Mouse (Mus musculus) embryonic stem cell, embryonic (primary cell): Measurements from ENCODE around the gene Osbpl8.

Experiments
- CTCF ChIA-PET, 4 experiments: fragments of 300-600 bp in 2 of 4; fragments of 350-600 bp in 2 of 4; sonication (Branson Sonifier 250); formaldehyde crosslinking; loops; one replicate each; lab custom pipeline; 2022; ENCODE audit warnings: inconsistent platforms in 2 of 4; lab: Charles Lee
- POLR2A ChIA-PET, 4 experiments: fragments of 300-600 bp in 2 of 4; fragments of 350-600 bp in 2 of 4; sonication (Branson Sonifier 250); formaldehyde crosslinking; loops; one replicate each; lab custom pipeline; 2022; ENCODE audit warnings: antibody characterized with exemption in 4 of 4, inconsistent platforms in 1 of 4; lab: Charles Lee

The Osbpl8 gene

GRCm38 (mm10) chr10:111137905-111138304 is 26.6 kb upstream of the Osbpl8 start:
- CTCF ChIA-PET, result interaction anchor here in 1 of 4 experiments (0.6 kb wide), 1 partner anchor 499 kb away, joined by 3 read pairs; no protein-coding TSS in a partner anchor
- POLR2A ChIA-PET, result interaction anchor here in 3 of 4 experiments (0.5 to 1.7 kb wide), 5 partner anchors 18 to 160 kb away, joined by 3 to 5 read pairs (median 3); partner anchors contain the start of gene Osbpl8 (in 1 of the 3)

- ChIA-PET CTCF (no interaction called here), POLR2A (interaction anchor here in 1 of 4 experiments (1.7 kb wide), 1 partner anchor 29 kb away, joined by 5 read pairs; no protein-coding TSS in a partner anchor)
These were observed 25.4 kb upstream of the Osbpl8 start for GRCm38 (mm10) chr10:111139170-111139569.

- CTCF ChIA-PET, result no interaction called here
These were observed 24.7 kb upstream of the Osbpl8 start for GRCm38 (mm10) chr10:111139881-111140280.

GRCm38 (mm10) chr10:111144371-111144959 is 20.1 kb upstream of the Osbpl8 start:
- ChIA-PET CTCF (interaction anchor here in 1 of 4 experiments (0.6 kb wide), 1 partner anchor 36 kb away, joined by 3 read pairs; no protein-coding TSS in a partner anchor), POLR2A (interaction anchor here in 3 of 4 experiments (0.7 to 1.5 kb wide), 7 partner anchors 16 to 333 kb away, joined by 3 to 7 read pairs (median 3); partner anchors contain the start of genes Osbpl8 (in 1 of the 3) and Zdhhc17 (in 1 of the 3))

More at GRCm38 (mm10) chr10:111139881-111140280, 24.7 kb upstream of the Osbpl8 start:
- POLR2A ChIA-PET, result interaction anchor here in 1 of 4 experiments (0.5 kb wide), 1 partner anchor 415 kb away, joined by 3 read pairs; no protein-coding TSS in a partner anchor

- ChIA-PET POLR2A (interaction anchor here in 2 of 4 experiments (0.8 to 2.0 kb wide), 3 partner anchors 10 to 15 kb away, joined by 3 to 4 read pairs (median 4); partner anchors contain the start of gene Osbpl8 (in 2 of the 2)), CTCF (interaction anchor here in 1 of 4 experiments (1.6 kb wide), 1 partner anchor 42 kb away, joined by 6 read pairs; no protein-coding TSS in a partner anchor)
These were observed 14.8 kb upstream of the Osbpl8 start for GRCm38 (mm10) chr10:111149761-111150160.

GRCm38 (mm10) chr10:111155065-111155464 is 9.5 kb upstream of the Osbpl8 start:
- ChIA-PET CTCF (no interaction called here), POLR2A (interaction anchor here in 2 of 4 experiments (0.8 to 4.5 kb wide), 3 partner anchors 8 to 144 kb away, joined by 3 to 26 read pairs (median 6); partner anchors contain the start of genes Bbs10 (in 1 of the 2) and Osbpl8 (in 1 of the 2))

- POLR2A ChIA-PET, result interaction anchor here in 3 of 4 experiments (0.7 to 4.5 kb wide), 5 partner anchors 9 to 143 kb away, joined by 3 to 26 read pairs (median 6); partner anchors contain the start of genes Osbpl8 (in 2 of the 3) and Bbs10 (in 1 of the 3)
These were observed 9.0 kb upstream of the Osbpl8 start for GRCm38 (mm10) chr10:111155571-111155970.

GRCm38 (mm10) chr10:111156394-111157190 is 8.0 kb upstream of the Osbpl8 start:
- POLR2A ChIA-PET, result interaction anchor here in 3 of 4 experiments (0.7 to 4.5 kb wide), 5 partner anchors 8 to 142 kb away, joined by 3 to 26 read pairs (median 6); partner anchors contain the start of genes Osbpl8 (in 2 of the 3) and Bbs10 (in 1 of the 3)
- CTCF ChIA-PET, result interaction anchor here in 2 of 4 experiments (0.5 to 1.1 kb wide), 4 partner anchors 8 to 49 kb away, joined by 3 to 4 read pairs (median 4); partner anchors contain the start of gene Osbpl8 (in 1 of the 2)

More at GRCm38 (mm10) chr10:111155571-111155970, 9.0 kb upstream of the Osbpl8 start:
- CTCF ChIA-PET, result no interaction called here

- ChIA-PET POLR2A (interaction anchor here in 1 of 4 experiments (1.3 kb wide), 1 partner anchor 15 kb away, joined by 3 read pairs; no protein-coding TSS in a partner anchor), CTCF (interaction anchor here in 1 of 4 experiments (0.9 kb wide), 1 partner anchor 50 kb away, joined by 3 read pairs; no protein-coding TSS in a partner anchor)
These were observed 7.3 kb upstream of the Osbpl8 start for GRCm38 (mm10) chr10:111157241-111157659.

- POLR2A ChIA-PET, result interaction anchor here in 3 of 4 experiments (0.6 to 1.7 kb wide), 7 partner anchors 10 to 370 kb away, joined by 3 to 4 read pairs (median 3); partner anchors contain the start of gene Bbs10 (in 1 of the 3)
- CTCF ChIA-PET, result interaction anchor here in 1 of 4 experiments (0.6 kb wide), 1 partner anchor 588 kb away, joined by 4 read pairs; no protein-coding TSS in a partner anchor
These were observed 4.6 kb upstream of the Osbpl8 start for GRCm38 (mm10) chr10:111159789-111160522.

GRCm38 (mm10) chr10:111160540-111160939 is 4.0 kb upstream of the Osbpl8 start:
- POLR2A ChIA-PET, result interaction anchor here in 3 of 4 experiments (0.6 to 1.7 kb wide), 11 partner anchors 10 to 420 kb away, joined by 3 to 4 read pairs (median 3); partner anchors contain the start of gene Bbs10 (in 2 of the 3)
- CTCF ChIA-PET, result interaction anchor here in 3 of 4 experiments (0.6 to 0.7 kb wide), 4 partner anchors 20 to 588 kb away, joined by 4 to 11 read pairs (median 6); no protein-coding TSS in a partner anchor

- ChIA-PET CTCF (interaction anchor here in 1 of 4 experiments (0.7 kb wide), 1 partner anchor 233 kb away, joined by 5 read pairs; no protein-coding TSS in a partner anchor), POLR2A (interaction anchor here in 1 of 4 experiments (0.9 to 1.2 kb wide), 3 partner anchors 15 to 318 kb away, joined by 3 read pairs; partner anchors contain the start of gene Bbs10)
These were observed 3.2 kb upstream of the Osbpl8 start for GRCm38 (mm10) chr10:111161373-111161772.

GRCm38 (mm10) chr10:111163025-111163424 is 1.5 kb upstream of the Osbpl8 start:
- ChIA-PET POLR2A (interaction anchor here in 3 of 4 experiments (2.5 to 2.9 kb wide), 4 partner anchors 46 to 135 kb away, joined by 10 to 15 read pairs (median 14); partner anchors contain the start of gene Bbs10 (in 2 of the 3)), CTCF (no interaction called here)

GRCm38 (mm10) chr10:111163601-111164240 is 831 bp upstream of the Osbpl8 start:
- ChIA-PET CTCF (interaction anchor here in 2 of 4 experiments (0.6 to 1.0 kb wide), 2 partner anchors 7 to 135 kb away, joined by 3 to 4 read pairs; partner anchors contain the start of gene Bbs10 (in 1 of the 2)), POLR2A (interaction anchor here in 3 of 4 experiments (0.6 to 2.9 kb wide), 41 partner anchors 8 to 813 kb away, joined by 3 to 26 read pairs (median 4); partner anchors contain the start of genes Bbs10 (in 2 of the 3), Krr1 (in 1 of the 3), Nap1l1 (in 1 of the 3) and Phlda1 (in 1 of the 3))

- POLR2A ChIA-PET, result interaction anchor here (0.5 to 2.9 kb wide), 31 partner anchors 8 to 342 kb away, joined by 3 to 26 read pairs (median 4); partner anchors contain the start of genes Bbs10 (in 3 of the 4) and Phlda1 (in 1 of the 4)
- CTCF ChIA-PET, result no interaction called here
These were observed 848 bp downstream of the Osbpl8 start for GRCm38 (mm10) chr10:111165219-111165981.
